Mouse (Mus musculus) hindbrain, postnatal 0 days (tissue): ENCODE measurements around the gene Sh3tc1. TPM values are rescaled to one million over a fixed set of nuclear protein-coding genes. Genes with fewer than 3 reads are reported as not detected.

Experiments
- ATAC-seq: fragments of 200-750 bp; cut with Nextera tagmentation; 2 replicates; pipeline ENCODE4 v1.8.0; 2017; ENCODE audit warnings: mild to moderate bottlenecking, moderate TSS enrichment, moderate library complexity
- DNase-seq: peaks from one replicate; pipeline ENCODE4 v3.0.0-alpha.2; 2015; ENCODE audit warnings: low spot score
- H3K27ac ChIP-seq: fragments of 300-500 bp; sonication (generic); 2 replicates; pipeline ENCODE4 v1.5.1; 2014; ENCODE audit warnings: mild to moderate bottlenecking
- H3K27me3 ChIP-seq: fragments of 300-500 bp; sonication (generic); 2 replicates; pipeline ENCODE4 v1.6.1; 2014; ENCODE audit warnings: low read length, mixed read lengths; ENCODE audit not compliant: insufficient read depth
- H3K36me3 ChIP-seq: fragments of 300-500 bp; sonication (generic); 2 replicates; pipeline ENCODE4 v1.6.1; 2014; ENCODE audit warnings: low read length, mixed read lengths; ENCODE audit not compliant: insufficient read depth
- H3K4me1 ChIP-seq: fragments of 300-500 bp; sonication (generic); 2 replicates; pipeline ENCODE4 v1.6.1; 2014; ENCODE audit warnings: antibody characterized with exemption, low read length, mixed read lengths; ENCODE audit not compliant: insufficient read depth
- H3K4me2 ChIP-seq: fragments of 300-500 bp; sonication (generic); 2 replicates; pipeline ENCODE4 v1.6.1; 2014; ENCODE audit warnings: low read depth, mild to moderate bottlenecking, low read length, moderate library complexity, mixed read lengths
- H3K4me3 ChIP-seq: fragments of 300-500 bp; sonication (generic); 2 replicates; pipeline ENCODE4 v1.5.1; 2014; ENCODE audit warnings: low read length
- H3K9ac ChIP-seq: fragments of 300-500 bp; sonication (generic); replicated peaks from 2 replicates; pipeline ENCODE4 v1.6.1; 2014; ENCODE audit warnings: mild to moderate bottlenecking, low read length, moderate library complexity, mixed read lengths
- H3K9me3 ChIP-seq: fragments of 300-500 bp; sonication (generic); 2 replicates; pipeline ENCODE4 v1.6.1; 2016; ENCODE audit warnings: low read length, mixed read lengths
- CTCF ChIP-seq: IDR thresholded peaks from 2 replicates; pipeline ENCODE4 v1.5.1; 2016; ENCODE audit warnings: antibody characterized with exemption, control low read depth, low read depth
- WGBS: fragments of 180-500 bp; shearing (Covaris S2); extraction: QIAGEN DNeasy Blood & Tissue Kit; methylation state at CpG from one replicate; pipeline ENCODE4 v1.1.7; 2014; 5-methylcytosine and 5-hydroxymethylcytosine counted together
- polyA plus RNA-seq: library from polyadenylated mRNA; unstranded; fragments of >200 nt; fragmentation: Nextera tagmentation; extraction: Ambion mirVana; gene quantifications from 2 replicates; pipeline ENCODE4 v1.2.1, GENCODE M21; 2015
- total RNA-seq: library from RNA; depleted of rRNA; stranded (reverse); fragments of >200 nt; gene quantifications from 2 replicates; pipeline ENCODE4 v1.2.3, GENCODE M21; 2014; rRNA removed

Gene Sh3tc1
- total RNA-seq (2.8 and 4.1 TPM in 2 replicates), polyA plus RNA-seq (1.8 and 2.0 TPM in 2 replicates)

DNA sequence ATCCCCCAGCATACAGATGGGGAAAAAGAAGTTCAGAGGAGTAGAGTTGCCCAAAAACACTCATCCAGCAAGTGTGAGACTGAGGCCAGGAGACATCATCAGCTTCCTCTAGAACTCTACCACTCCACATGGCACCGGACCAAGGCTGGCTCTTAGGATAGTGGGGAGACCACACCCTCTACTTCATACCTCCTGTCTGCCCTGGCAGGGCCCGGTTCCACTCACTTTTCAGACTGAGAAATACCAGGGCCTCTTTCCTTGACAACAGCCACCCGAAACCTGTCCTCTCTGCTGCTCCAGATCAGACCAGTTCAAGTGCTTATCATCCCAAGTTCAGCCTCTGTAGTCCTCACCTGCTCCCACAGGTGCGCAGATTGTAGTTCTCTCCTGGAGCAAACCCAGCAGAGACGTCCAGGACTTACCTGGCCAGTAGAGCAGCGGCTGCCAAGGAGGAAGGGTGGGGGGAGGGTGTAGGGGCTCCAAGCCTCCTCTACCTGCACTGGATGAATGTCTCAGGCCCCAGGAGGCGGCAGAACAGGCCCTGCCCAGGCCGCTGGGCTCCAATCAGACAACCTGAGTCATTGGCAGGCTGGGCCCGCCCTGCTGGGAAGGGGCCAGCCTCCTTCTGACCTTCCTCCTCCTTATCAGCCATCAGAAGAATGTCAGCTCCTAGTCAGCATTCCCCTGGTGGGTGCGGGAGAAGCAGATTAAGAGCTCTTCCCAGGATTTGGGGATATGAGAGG is at the start of gene Sh3tc1:
Sh3tc1 (minus strand) TSS at position 452 of the 743 bp plus-strand sequence.
- Histone ChIP-seq H3K36me3 (no peaks in the 10 kb centered on the region), H3K4me1 (no peaks in the 10 kb centered on the region), H3K4me2 (no peak within 1 kb of the TSS), H3K9ac (no peak within 1 kb of the TSS), H3K9me3 (no peaks in the 10 kb centered on the region), H3K27me3 (peaks cover 6% of the 10 kb centered on the region; the same call in 1 of the 2 replicates), H3K4me3 (no peak within 1 kb of the TSS), H3K27ac (no peak within 1 kb of the TSS)
- 29% methylated on average over 10 of the region's 10 CpGs for WGBS
- no peak for TF ChIP-seq CTCF
- no peak for DNase-seq
- no peak for ATAC-seq

- no peak for TF ChIP-seq CTCF
- Histone ChIP-seq H3K9me3 (no peaks in the 10 kb centered on the region), H3K27ac (no peak overlapping the region), H3K4me2 (no peak overlapping the region), H3K4me3 (no peak overlapping the region), H3K9ac (no peak overlapping the region), H3K36me3 (no peaks in the 10 kb centered on the region), H3K4me1 (no peaks in the 10 kb centered on the region), H3K27me3 (no peaks in the 10 kb centered on the region)
- ATAC-seq (no peak), DNase-seq (no peak)
- WGBS: 87% methylated on average over 6 of the region's 6 CpGs
Observed at GRCm38 (mm10) chr5:35788719-35789118, 48.9 kb upstream of the Sh3tc1 start.

- ATAC-seq: no peak
- Histone ChIP-seq H3K27ac (no peak overlapping the region), H3K9ac (no peak overlapping the region), H3K4me3 (no peak overlapping the region), H3K36me3 (no peaks in the 10 kb centered on the region), H3K4me2 (no peak overlapping the region), H3K9me3 (no peaks in the 10 kb centered on the region), H3K4me1 (no peaks in the 10 kb centered on the region), H3K27me3 (no peaks in the 10 kb centered on the region)
- 85% methylated on average over 12 of the region's 12 CpGs for WGBS
- no peak for DNase-seq
- no peak for TF ChIP-seq CTCF
Observed at GRCm38 (mm10) chr5:35787847-35788246, 48.1 kb upstream of the Sh3tc1 start.

DNA sequence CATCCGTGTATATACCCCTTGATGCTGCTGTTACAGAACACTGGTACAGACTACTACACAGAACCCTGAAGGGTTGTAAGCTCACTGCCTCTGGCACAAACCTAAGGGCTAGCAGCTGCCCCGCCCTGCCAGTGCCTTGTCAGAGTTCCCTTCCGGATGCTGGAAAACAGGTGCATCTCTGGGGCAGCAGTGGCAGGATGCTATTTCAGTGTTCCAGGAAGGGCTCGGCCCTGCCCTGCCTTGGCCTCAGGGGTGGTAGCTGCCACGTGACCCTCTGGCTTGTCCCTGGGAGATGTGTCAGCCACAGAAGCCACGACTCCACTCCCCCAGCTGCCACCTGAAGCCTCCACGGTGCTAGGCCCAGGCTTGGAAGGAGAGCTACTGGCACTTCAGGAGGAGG is 46.1 kb upstream of the Sh3tc1 start:
- no peak overlapping the region for H3K4me3 ChIP-seq
- no peak for TF ChIP-seq CTCF
- no peaks in the 10 kb centered on the region for H3K36me3 ChIP-seq
- H3K4me1 ChIP-seq: no peaks in the 10 kb centered on the region
- no peak for ATAC-seq
- no peak overlapping the region for H3K9ac ChIP-seq
- no peaks in the 10 kb centered on the region for H3K27me3 ChIP-seq
- no peak overlapping the region for H3K27ac ChIP-seq
- H3K4me2 ChIP-seq: no peak overlapping the region
- DNase-seq: no peak
- 71% methylated on average over 7 of the region's 7 CpGs for WGBS
- no peaks in the 10 kb centered on the region for H3K9me3 ChIP-seq

DNA sequence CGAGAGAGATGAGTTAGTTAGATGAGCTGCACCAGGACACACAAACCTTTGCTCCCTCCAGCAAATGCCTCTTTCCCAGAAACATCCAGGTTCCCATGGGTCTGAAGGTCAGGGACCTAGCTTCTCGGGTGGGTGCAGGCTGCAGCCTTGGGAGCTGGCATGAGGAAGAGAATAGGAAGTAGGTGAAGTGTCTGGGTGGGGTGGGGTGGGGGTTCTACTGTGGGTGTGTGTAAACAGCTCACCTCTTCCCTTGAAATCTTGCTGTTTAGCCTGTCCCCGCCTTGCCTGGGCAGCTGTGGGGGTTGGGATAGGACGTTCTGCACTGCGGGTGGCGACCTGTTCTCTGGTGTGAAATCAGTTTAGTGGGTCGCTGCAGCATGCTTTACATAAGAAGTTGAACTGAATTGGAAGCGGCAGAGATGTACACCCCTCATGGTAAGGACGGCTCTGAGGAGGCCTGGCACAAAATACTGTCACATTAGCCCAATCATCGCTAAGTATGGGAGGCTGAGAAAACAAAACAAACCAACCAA is 42.9 kb upstream of the Sh3tc1 start:
- no peaks in the 10 kb centered on the region for H3K36me3 ChIP-seq
- ATAC-seq (no peak), DNase-seq (no peak)
- no peak overlapping the region for H3K4me2 ChIP-seq
- H3K27ac ChIP-seq: no peak overlapping the region
- H3K4me1 ChIP-seq: no peaks in the 10 kb centered on the region
- WGBS: 56% methylated on average over 10 of the region's 10 CpGs
- H3K9me3 ChIP-seq: no peaks in the 10 kb centered on the region
- no peak overlapping the region for H3K4me3 ChIP-seq
- no peak overlapping the region for H3K9ac ChIP-seq
- TF ChIP-seq CTCF: no peak
- no peaks in the 10 kb centered on the region for H3K27me3 ChIP-seq

DNA sequence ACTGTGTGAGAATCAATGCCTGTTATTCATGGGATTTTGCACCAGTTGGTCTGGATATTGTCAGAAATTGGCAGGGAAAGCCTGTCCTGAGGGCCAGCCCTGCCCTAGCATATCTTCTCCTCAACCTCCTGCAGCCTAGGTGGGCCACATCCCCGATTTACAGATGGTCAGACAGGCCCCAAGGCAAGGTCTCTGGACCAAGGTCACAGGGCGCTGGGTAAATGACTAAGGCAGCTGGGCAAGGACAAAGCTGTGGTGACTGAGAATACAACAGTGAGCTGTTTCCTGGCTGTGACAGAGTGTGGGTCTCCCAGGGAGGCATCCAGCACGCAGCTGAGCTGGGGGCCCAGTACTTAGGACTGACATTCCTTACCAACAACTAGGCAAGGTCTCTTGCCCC is 41.3 kb upstream of the Sh3tc1 start:
- 61% methylated on average over 3 of the region's 3 CpGs for WGBS
- no peak overlapping the region for H3K4me3 ChIP-seq
- no peaks in the 10 kb centered on the region for H3K9me3 ChIP-seq
- DNase-seq (no peak), ATAC-seq (no peak)
- no peak overlapping the region for H3K9ac ChIP-seq
- H3K4me2 ChIP-seq: no peak overlapping the region
- no peaks in the 10 kb centered on the region for H3K4me1 ChIP-seq
- H3K36me3 ChIP-seq: no peaks in the 10 kb centered on the region
- H3K27me3 ChIP-seq: no peaks in the 10 kb centered on the region
- TF ChIP-seq CTCF: no peak
- no peak overlapping the region for H3K27ac ChIP-seq

GRCm38 (mm10) chr5:35774137-35774424 is 34.3 kb upstream of the Sh3tc1 start:
- H3K36me3 ChIP-seq: no peaks in the 10 kb centered on the region
- DNase-seq (no peak), ATAC-seq (no peak)
- H3K27me3 ChIP-seq: no peaks in the 10 kb centered on the region
- no peak overlapping the region for H3K27ac ChIP-seq
- no peak overlapping the region for H3K4me3 ChIP-seq
- no peak for TF ChIP-seq CTCF
- no peaks in the 10 kb centered on the region for H3K9me3 ChIP-seq
- 51% methylated on average over 6 of the region's 6 CpGs for WGBS
- H3K9ac ChIP-seq: no peak overlapping the region
- H3K4me2 ChIP-seq: no peak overlapping the region
- peaks cover 6% of the 10 kb centered on the region; the same call in 1 of the 2 replicates for H3K4me1 ChIP-seq
